20 mouse cellular contexts compared by ENCODE assay signal in the genomic region with DNA sequence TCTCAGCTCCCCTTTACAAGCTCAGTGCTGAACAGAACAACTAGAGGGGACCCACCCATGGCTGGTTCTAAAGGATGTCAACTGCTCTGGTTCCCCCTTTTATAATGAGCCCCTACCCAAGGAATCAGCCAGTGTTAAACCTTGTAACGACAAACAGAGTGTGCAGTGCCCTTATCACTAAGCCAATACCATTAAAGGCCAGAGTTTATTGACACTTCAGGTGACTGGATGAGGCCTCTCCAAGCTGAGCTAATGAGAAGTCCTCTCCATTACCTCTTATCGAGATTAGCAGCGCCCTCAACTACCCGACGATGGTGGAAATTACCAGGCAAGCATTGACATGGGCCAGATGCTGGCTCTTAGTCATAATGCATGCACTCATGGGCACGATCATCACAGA.
"Had no signal": no experiment of that assay in that cellular context is flagged by ENCODE, and none has a peak within 500 bp of the region (broad histone marks: within the 10 kb centered on the region; RNA-seq: fewer than 3 reads in every experiment).

No protein-coding gene starts in this region.

- H3K9ac ChIP-seq: liver, embryonic 13.5 days; liver, embryonic 15.5 days; liver, postnatal 0 days; lung, embryonic 15.5 days; midbrain, embryonic 13.5 days; midbrain, embryonic 15.5 days; neural tube, embryonic 13.5 days had no signal

- ATAC-seq: liver, postnatal 0 days; lung, postnatal 0 days; midbrain, embryonic 13.5 days; midbrain, embryonic 15.5 days had no signal

- H3K4me3 ChIP-seq: liver, embryonic 13.5 days; liver, embryonic 15.5 days; lung, embryonic 15.5 days; megakaryocyte, embryonic 14.5 days; midbrain, embryonic 13.5 days; midbrain, embryonic 15.5 days; neural tube, embryonic 13.5 days had no signal

- H3K27ac ChIP-seq: liver, embryonic 13.5 days; liver, embryonic 15.5 days; lung, embryonic 15.5 days; macrophage; midbrain, embryonic 13.5 days; midbrain, embryonic 15.5 days; neural tube, embryonic 13.5 days had no signal

- H3K27me3 ChIP-seq: liver, embryonic 13.5 days; liver, embryonic 15.5 days; lung, embryonic 15.5 days; megakaryocyte, embryonic 14.5 days; midbrain, embryonic 13.5 days; midbrain, embryonic 15.5 days; neural tube, embryonic 13.5 days had no signal

- H3K9me3 ChIP-seq: liver, embryonic 13.5 days; liver, embryonic 15.5 days; lung, embryonic 15.5 days; midbrain, embryonic 13.5 days; midbrain, embryonic 15.5 days; neural tube, embryonic 13.5 days had no signal

- H3K4me1 ChIP-seq: liver, embryonic 13.5 days; liver, embryonic 15.5 days; lung, embryonic 15.5 days; megakaryocyte, embryonic 14.5 days; midbrain, embryonic 13.5 days; midbrain, embryonic 15.5 days; neural tube, embryonic 13.5 days had no signal

- DNase-seq: liver, embryonic 13.5 days; liver, postnatal 0 days; lung, adult 2 months; lung, postnatal 14 days; lung, postnatal 36 days; retina, postnatal 1 day; right cerebral cortex, adult 18-20 months; thymus, adult 2 months; thymus, postnatal 25 days; thymus, postnatal 4 days had no signal

- H3K36me3 ChIP-seq: liver, embryonic 13.5 days; liver, embryonic 15.5 days; lung, embryonic 15.5 days; midbrain, embryonic 13.5 days; midbrain, embryonic 15.5 days; neural tube, embryonic 13.5 days had no signal

- H3K4me2 ChIP-seq: liver, embryonic 11.5 days; liver, embryonic 13.5 days; liver, embryonic 15.5 days; lung, embryonic 15.5 days; midbrain, embryonic 11.5 days; midbrain, embryonic 13.5 days; midbrain, embryonic 15.5 days; neural tube, embryonic 13.5 days had no signal
